Mouse (Mus musculus) frontal cortex, postnatal 10 days (tissue): ENCODE results near the gene Rab5c.

Experiments used
- DNase-seq, 2 experiments: peaks; one replicate each; pipeline ENCODE4 v3.0.0; 2022; ENCODE audit warnings: low spot score in 2 of 2, mixed read lengths in 1 of 2

Gene Rab5c

DNA sequence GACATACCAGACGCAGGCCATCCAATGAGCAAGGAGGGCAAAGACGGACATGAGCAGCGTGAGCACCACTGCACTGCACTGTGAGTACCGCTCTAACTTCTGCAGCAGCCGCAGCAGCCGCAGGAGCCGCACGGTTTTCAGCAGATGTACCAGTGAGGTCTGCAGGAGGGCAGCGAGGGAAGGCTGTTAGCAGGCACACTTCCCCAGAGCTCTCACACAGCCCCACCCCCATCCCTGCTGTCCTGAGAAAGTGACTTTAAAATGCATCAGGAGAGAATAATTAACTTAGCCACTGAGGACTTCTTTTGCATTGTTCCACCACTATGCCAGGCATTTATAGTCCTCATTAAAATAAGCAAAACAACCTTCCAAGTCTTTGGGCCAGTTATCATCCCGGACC, 14.3 kb upstream of the Rab5c start:
- DNase-seq = no peak

DNA sequence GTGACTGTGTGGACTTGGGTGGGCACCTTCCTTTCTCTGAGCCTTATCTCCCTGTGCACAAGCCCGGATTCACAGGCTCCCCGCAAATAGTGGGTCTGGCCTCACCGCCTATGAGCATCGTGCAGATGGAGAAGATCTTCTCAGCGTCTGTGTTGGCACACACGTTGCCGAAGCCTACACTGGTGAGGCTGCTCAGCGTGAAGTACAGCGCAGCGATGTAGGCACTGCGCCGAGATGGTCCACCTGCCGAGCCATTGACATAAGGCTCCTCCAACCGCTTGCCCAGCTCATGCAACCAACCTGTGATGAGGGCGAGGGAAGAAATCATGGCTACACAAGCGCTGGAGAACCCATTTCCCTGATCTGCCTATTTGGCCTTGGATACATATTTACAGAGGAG, 12.1 kb upstream of the Rab5c start:
- no peak for DNase-seq

DNA sequence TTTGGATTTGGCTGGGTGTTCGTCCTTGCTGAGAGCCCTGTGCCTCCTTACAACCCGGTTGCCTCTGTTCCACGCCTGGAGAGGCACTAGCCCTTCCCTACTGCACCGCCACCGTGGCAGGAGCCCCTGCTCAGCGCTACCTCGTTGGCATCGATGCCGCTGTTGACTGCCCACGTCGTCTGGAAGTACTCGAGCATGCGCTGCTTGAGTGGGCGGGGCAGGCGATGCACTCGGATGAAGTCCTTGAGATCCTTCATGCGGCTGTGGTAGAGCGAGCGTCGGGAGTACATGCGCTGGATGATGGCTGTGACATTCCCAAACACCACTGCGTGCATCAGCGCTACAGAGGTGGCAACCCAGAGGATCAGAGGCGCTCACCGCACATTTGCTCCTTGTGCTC, 11.5 kb upstream of the Rab5c start:
- no peak for DNase-seq

DNA sequence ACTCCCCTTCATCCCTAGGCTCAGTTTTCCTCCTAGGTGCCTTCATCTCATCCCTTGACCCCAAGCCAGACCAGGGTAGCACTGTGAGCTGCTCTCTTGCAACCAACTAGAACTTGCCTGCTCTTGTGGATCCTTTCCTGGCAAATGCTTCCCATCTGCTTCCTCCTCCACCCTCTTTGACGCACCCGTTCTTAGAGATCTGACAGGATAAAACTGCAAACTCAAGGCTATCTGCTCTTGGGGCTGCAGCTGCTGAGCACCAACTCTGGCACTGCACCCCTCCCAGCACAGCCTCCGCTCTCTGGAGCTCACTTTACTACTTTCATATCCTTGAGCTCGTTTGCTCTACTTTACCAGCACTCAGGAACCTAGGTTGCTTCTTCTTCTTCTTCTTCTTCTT, 10.6 kb upstream of the Rab5c start:
- no peak for DNase-seq

DNA sequence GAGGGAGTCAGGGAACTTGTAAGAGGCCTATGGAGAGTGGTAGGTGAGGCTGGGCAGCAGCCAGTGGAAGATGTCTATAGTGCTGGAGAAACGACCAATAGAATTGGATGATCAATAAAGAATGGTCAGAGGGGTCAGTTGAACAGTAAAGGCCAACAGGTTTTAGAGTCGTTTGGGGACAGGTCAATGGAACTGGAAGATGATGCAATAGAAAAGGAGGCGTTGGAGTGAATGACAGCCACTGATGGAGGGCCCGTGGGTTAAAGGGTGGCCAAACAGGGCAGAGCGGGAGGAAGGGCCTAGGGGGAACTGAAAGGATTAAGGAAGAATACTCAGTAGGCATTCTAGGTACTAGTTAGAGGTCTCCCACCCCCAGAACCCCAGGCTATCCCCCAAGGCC, 9.1 kb upstream of the Rab5c start:
- no peak for DNase-seq

DNA sequence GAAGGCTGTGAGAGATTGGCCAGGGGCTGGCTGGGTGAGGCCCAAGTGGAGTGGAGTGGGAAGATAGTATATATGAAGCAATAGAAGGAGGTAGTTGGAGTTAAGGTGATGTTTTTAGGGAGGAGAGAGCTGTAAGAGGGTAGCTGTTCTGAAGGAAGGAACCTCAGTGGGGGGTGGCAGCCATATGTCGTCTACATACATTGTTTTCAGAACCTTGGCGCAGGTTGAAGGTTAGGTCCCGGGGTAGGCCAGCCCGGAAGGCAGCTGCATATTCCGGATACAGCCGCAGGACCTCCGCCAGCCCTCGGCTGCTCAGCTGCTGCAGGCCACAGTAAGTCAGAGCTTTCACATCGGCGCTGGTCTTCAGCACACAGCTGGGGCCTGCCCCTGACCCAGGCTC, 8.5 kb upstream of the Rab5c start:
- no peak for DNase-seq

DNA sequence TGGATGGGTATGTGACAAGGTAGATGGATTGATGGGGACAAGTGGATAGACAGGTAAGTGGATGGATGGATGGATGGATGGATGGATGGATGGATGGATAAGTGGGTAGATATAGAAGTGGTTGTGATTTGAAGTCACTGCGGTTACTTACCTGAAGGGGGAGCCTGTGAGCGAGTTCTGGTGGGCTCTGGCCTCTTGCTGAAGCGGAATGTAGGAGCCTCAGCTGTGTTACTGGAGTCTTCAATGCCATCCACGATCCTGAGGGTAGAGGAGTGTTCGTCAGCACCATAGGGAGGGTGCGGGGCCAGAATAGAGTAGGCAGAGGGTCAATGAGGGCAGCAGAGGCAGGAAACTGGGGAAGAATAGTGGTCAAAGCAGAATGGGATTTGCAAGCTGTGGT, 7.1 kb upstream of the Rab5c start:
- no peak for DNase-seq

DNA sequence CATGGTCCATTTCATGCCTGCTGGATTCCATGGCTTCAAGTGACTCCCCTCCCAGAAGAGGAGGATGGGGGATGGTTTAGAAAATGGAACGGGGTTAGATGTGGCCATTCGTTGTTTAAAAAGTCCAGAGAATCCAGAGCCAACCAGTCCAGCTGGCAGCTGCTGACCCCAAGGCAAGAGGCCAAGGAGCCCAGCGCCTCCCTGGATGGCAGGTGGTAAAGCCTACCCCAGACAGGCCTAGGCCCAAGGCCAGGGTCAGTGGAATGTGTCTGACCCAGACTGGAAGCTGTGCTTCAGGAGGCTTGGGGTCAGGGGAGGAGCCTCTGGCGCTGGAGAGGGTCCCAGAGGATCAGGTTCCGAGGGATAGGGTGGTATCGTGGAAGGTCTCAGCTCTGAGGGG, 3.3 kb upstream of the Rab5c start:
- DNase-seq = no peak

DNA sequence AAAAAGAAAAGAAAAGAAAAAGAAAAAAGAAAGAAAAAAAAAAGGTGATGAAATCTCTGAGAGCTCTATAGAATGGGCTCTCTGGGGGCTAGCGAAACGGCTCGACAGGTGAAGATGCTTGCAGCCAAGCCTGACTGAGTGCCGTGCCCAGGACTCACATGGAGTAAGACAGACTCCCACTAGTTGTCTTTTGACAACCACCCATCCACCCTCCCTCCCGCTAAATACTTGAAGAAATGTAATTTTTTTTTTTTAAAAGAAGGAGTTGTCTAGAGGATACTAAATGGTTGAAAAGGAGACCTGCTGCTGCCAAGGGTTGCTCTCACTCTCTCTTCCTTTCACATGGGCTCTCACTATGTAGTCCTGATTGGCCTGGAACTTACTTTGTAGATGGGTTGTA, 734 bp upstream of the Rab5c start:
- no peak for DNase-seq

DNA sequence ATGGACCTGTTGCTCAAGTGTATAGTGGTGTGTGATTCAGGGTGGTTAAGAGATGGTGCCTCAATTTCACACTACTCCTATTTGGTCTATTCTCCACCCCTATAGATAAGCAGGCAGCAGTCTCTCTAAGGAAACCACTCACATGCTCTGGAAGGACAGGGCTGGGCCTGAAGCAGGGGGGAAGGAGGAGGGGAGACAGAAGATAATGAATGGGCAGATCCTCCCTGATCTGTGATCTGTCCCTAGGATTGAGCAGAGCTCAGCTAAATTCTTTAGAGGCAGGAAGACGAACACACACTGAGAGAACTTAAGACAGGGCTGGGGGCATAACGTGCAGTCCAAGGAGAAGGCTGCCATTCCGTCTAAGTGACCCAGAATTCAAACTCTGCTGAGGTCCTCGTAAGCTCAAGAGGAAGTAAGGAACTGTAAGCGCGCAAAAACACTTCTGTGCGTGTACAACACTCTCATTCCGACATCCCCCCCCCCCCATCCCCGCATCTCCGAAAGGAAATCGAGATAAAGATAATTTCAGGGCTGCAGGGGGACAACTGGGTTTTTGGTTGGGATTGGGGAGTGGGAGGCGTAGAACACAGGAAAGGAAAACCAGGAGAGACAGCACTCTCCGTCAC, 796 bp downstream of the Rab5c start:
- no peak for DNase-seq

DNA sequence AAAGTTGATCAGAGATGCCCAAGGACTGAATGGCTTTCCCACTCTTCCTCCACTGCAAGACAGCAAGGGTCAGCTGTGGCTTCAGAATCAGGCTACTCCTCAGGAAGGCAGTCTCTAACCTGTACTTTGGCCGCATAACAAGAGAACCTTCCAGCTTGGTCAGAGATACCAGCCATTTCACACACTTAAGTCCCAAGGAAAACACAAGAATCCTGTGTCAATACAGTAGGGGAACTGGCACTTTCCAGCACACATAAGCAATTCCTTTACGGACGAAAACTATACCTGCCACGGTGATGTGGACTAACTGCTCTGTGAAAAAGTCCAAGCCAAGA, 1.3 kb downstream of the Rab5c start:
- DNase-seq = no peak

DNA sequence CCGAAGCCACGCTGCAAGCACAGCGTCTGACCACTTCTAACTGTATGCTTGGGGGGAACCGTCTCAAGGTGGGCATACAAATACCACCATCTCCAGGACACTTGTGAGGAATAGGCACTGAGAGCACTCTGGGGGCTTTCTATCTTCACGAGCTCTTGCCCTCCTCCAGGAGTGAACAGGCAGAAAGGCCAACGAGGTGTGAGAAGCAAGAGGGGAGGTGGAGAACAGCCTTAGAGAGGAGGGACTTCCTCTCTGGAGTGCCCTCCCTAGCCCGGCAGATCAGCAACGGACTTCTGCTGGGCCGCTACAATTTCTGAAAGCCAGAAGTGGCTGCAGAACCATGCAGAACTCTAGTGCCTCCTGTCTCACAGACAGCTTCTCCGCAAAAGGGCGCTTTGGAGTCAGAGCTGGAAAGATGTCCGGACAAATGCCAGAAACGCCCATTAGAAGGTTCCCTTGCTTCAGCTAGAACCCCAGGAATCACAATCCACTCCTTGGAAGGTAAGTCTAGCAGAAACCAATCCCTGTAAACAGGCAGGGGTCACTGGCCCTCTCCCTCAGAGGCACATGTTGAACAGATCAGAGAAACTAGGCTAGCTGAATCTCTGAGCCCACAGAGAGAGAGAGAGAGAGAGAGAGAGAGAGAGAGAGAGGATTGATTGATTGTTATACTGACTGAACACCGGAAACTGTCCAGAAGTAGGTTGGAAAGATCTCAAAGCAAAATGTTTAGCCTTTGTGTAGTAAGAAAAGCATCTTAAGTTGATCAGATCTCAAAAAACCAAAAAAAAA, 1.9 kb downstream of the Rab5c start:
- DNase-seq = no peak

DNA sequence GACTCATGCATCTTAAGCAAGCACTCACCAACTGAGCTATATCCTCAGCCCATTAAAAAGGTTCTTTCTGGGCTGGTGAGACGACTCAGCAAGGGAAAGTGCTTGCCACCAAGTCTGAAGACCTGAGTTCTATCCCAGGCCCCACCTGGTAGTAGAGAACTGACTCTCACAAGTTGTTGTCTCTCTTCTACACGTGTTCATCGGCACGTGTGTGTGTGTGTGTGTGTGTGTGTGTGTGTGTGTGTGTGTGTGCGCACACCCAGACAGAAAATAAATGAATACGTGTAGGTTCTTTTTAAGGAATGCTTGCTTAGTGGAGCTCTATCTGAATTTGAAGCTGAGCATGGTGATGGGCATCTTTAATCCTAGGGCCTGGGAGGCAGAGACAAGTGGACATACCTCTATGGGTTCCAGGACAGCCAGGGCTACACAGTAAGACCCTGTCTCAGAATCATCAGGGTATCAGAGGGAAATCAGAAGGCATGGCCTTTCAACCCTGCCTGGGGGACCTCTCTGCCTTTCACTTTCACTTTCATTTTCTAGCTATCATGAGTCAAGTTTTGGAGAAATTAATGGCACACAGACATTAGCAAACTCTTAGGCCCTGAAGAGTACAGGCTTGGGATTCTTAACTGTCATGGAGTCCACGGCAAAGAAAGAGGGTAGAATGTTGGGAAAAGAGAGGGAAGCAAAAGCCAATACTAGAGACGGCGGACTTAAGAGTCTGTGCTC, 2.7 kb downstream of the Rab5c start:
- no peak for DNase-seq

DNA sequence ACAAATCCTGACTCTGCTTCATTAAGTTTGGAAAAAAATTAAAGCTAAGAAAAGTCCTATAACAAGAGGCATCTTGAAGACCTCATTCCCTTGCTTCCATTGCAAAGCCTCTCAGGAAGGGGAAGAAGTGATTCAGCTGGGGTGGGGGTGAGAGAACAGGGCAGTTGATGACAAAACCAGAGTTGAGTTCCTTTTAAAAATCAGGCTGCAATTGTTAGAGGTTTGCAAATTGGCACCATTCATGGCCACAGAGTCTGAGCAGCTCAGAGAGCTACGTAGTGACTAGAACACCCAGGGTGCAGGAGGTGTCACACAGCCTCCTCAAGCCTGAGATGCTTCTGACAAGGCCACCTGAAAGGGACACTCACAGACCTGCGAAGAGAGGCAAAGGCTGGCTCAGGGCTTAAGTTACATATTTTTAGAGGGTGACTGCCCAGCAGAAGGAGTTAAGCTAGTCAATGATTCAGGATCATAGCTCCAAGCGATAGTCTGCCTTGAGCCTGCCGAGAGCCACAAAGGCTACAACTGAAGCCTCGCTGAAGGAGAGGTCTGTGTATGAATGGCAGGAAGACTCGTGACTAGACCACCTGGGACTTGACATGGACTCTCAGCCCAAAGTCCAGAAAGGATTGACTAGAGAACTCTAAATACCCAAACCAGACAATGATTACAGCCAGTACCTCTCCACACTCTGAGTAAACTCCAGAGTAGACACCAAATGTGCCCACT, 7.4 kb downstream of the Rab5c start:
- DNase-seq = no peak

DNA sequence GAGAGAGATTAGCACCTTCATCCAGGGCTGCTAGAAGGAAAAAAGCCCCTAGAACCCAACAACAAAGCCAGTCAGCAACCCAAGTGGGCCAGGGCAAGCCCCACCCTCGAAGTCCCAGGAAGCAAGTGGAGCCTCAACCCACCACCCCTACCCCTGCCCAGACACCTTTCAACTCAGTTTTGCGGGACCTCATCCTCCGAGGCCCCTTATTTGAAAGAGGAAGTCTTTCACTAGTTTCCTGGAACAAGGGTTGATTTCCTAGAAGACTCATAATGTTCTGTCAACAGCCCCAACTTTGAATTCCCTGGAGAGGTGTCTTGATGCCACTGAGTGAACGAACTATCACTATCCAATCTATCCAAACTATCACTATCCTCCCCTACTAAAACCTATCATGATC, 8.0 kb downstream of the Rab5c start:
- DNase-seq = no peak

DNA sequence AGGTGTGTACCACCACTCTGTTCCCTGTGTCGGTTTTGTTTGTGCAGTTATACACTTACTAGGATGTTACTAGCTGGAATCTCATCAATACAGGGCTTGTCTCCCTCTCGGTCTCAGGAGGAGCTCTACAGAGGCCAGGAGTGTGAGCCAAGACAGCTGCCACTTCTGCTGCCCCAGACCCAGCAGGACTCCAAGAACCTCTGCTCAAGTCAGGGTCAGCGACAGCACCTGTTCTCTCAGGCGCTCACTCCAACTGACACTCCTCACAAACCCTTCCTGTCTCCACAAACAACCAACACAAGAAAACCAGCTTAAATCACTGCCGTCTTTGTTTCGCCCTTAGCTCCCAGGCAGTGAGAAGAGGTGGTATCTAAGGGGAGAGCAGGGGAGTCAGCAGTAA, 9.4 kb downstream of the Rab5c start:
- no peak for DNase-seq

DNA sequence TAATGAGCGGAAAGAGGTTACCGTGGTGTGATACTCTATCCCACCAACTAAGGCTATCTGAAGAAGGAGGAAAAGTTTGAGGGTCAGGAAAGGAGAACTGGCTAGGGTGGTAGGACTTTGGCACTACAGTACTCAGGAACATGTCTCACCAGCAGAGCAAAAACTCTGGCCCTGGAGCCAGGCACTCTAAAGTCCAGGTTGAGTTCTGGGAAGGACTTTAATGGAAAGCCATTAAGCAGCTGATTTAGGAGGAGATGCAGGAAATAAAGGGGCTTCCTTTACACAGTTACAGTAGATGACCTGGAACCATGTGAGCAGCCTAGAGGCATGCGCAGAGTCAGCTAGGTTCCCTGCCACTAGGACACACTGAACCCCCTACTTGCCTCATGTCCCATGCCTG, 10.8 kb downstream of the Rab5c start:
- no peak for DNase-seq

DNA sequence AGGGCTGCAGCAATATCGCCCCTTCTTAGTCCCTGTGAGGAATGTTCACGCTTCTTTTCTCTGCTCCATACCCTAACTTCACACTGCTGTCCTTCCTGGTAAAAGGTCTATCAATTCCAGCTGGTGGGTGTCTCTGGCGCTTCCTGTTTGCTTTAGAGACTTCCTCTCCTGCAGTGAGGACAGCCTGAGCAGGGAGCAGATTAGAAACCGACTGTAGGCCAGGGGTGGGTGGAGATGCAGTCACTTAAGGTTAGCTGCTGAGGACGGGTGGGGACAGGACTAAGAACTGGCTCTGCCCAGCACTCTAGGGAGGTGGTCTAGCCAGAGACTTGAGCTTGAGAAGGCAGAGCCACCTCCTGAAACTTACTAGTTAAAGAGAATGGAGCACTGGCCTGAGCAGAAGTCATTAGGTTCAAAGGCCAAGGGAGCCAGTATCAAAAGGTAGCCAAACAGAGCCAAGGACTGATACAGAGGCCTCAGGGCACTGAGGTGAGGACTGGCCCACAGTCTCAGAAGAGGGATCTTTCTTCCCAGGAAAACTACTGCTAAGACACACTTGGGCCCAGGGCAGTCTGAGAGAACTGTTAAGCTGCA, 13.0 kb downstream of the Rab5c start:
- DNase-seq = no peak

DNA sequence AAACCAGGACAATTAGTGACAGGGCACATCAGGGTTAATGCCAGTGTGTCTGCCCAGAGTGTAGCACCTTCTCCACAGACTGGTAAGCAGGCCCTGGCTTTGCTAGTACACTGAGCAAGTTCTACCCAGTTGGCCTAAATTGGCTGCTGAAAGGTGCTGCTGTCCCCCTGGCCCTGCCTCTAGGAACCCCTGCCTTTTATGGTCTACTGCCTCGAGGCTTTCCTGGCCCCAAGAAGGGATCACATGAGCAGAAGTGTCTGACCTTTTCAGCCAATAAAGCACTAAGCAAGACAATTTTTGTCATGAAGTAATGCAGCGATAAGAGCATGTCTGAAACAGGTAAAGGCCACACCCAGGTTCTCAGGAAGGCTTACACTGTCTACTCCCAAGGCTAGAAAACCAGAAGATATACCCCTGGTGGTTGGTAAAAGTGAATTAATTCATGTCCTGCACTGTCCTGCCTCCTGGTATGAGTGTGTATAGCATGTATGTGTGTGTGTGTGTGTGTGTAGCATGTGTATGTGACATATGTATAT, 15.5 kb downstream of the Rab5c start:
- DNase-seq = no peak

DNA sequence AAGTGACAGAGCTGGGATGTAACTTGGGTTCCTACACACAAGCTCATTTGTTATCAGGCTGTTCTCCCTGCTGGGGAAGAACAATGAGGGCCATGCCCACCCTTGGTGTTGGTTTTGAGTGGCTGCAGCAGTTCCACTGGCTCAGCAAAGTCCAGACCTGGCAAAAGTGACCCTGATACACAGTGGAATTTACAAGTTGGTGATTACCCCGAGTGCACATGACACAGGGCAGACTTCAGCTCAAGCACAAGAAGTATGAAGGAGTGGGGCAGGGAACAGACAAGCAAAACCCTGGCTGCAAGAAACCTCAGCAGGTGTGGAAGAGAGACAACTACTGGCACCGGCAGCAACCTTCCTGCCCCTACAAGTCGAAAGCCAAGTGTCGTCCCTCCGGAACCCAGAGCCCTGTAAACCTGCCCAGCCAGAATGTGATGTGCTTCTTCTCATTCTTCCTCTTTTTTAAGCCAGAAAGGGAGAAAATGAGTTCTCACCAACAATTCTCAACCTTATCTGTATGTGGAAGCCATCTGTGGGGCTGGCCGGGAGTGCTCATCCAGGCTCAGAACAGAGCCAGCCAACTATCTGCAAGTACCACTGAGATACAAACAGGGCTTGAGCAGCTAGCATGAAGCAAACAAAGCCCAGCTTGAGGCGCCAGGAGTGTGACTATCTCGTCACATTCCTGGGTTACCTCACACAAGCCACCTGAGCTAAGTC, 16.1 kb downstream of the Rab5c start:
- no peak for DNase-seq

DNA sequence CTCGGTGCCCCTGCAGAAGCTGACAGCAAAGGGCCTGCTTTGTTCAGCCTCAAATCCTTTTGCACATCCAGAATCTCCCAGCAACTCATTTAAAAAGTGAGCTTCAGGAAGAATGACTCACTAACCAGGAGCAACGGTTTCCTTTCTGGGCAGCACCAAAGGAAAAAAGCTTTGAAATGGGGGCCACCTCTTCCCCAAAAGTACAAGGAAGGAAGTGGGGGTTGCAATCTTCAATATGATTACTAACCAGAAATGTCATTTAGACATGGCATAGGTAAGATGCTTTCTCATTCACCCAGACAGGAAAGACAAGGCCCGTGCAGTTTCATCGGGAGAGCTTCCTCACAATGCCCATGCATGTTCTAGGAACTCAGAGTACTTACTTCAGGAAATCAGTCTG, 16.8 kb downstream of the Rab5c start:
- DNase-seq = no peak
